Mouse (Mus musculus) midbrain, embryonic 11.5 days (tissue): ENCODE results near the gene Nudt3. TPM values are rescaled to one million over a fixed set of nuclear protein-coding genes. Genes with fewer than 3 reads are reported as not detected.

Experiments used
- ATAC-seq: fragments of 200-750 bp; cut with Nextera tagmentation; 2 replicates; pipeline ENCODE4 v1.8.0; 2017; ENCODE audit warnings: moderate TSS enrichment, moderate library complexity; ENCODE audit not compliant: low FRiP score
- DNase-seq: peaks from one replicate; pipeline ENCODE4 v3.0.0; 2015; ENCODE audit warnings: low spot score; ENCODE audit errors: missing footprints
- H3K27ac ChIP-seq: fragments of 300-500 bp; sonication (generic); 2 replicates; pipeline ENCODE4 v1.5.1; 2014; ENCODE audit warnings: low read depth, low read length
- H3K27me3 ChIP-seq: fragments of 300-500 bp; sonication (generic); 2 replicates; pipeline ENCODE4 v1.6.1; 2014; ENCODE audit warnings: mild to moderate bottlenecking, low read length, moderate library complexity, mixed read lengths; ENCODE audit not compliant: control insufficient read depth, insufficient read depth
- H3K36me3 ChIP-seq: fragments of 300-500 bp; sonication (generic); 2 replicates; pipeline ENCODE4 v1.6.1; 2014; ENCODE audit warnings: mild to moderate bottlenecking, low read length, moderate library complexity, mixed read lengths; ENCODE audit not compliant: control insufficient read depth, insufficient read depth
- H3K4me1 ChIP-seq: fragments of 300-500 bp; sonication (generic); 2 replicates; pipeline ENCODE4 v1.6.1; 2014; ENCODE audit warnings: low read length; ENCODE audit not compliant: control insufficient read depth, insufficient read depth
- H3K4me2 ChIP-seq: fragments of 300-500 bp; sonication (generic); 2 replicates; pipeline ENCODE4 v1.6.1; 2014; ENCODE audit warnings: mild to moderate bottlenecking, moderate library complexity
- H3K4me3 ChIP-seq: fragments of 300-500 bp; sonication (generic); 2 replicates; pipeline ENCODE4 v1.5.1; 2014; ENCODE audit warnings: low read depth, low read length
- H3K9ac ChIP-seq: fragments of 300-500 bp; sonication (generic); 2 replicates; pipeline ENCODE4 v1.6.1; 2014; ENCODE audit warnings: low read length
- H3K9me3 ChIP-seq: fragments of 300-500 bp; sonication (generic); 2 replicates; pipeline ENCODE4 v1.6.1; 2016; ENCODE audit warnings: low read length; ENCODE audit not compliant: control insufficient read depth
- WGBS: fragments of 180-500 bp; shearing (Covaris S2); extraction: QIAGEN DNeasy Blood & Tissue Kit; methylation state at CpG from one replicate; pipeline ENCODE4 v1.1.7; 2014; 5-methylcytosine and 5-hydroxymethylcytosine counted together
- polyA plus RNA-seq: library from polyadenylated mRNA; unstranded; fragments of >200 nt; fragmentation: Nextera tagmentation; extraction: Ambion mirVana; gene quantifications from 2 replicates; pipeline ENCODE4 v1.2.1, GENCODE M21; 2014

The Nudt3 gene
- polyA plus RNA-seq, 1 experiment from 2014 or later, result 44.5 TPM

DNA sequence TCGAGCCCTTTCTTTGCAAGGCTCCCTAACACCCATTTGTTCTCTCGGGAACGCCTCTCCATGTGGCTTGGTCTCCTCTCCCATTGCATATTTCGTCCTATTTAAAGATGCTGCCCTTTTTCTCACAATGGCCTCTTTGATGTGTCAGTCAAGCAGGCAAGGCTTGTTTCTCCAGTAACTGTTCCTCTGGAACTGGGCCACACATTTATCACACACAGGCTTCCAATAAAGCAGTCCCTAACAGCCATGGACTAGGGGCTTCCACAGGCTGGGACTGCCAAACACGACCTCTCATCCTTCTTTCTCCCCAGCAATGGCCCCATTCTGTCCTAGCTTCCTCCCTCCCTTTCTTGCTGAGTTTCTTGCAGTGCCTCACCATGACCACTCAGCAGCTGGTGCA lies 3.4 kb upstream of the Nudt3 start:
- 24% methylated on average over 5 of the region's 5 CpGs for WGBS
- no peak for ATAC-seq
- peak; percentile 89 for DNase-seq
- H3K4me3 ChIP-seq, result no peak overlapping the region
- peaks cover 12% of the 10 kb centered on the region for H3K4me1 ChIP-seq
- H3K36me3 ChIP-seq, result peaks cover 15% of the 10 kb centered on the region
- no peak overlapping the region for H3K4me2 ChIP-seq
- H3K27ac ChIP-seq, result peak overlapping the region; percentile 10; the same call in 1 of the 2 replicates
- no peak overlapping the region for H3K9ac ChIP-seq
- H3K27me3 ChIP-seq, result no peaks in the 10 kb centered on the region
- no peaks in the 10 kb centered on the region for H3K9me3 ChIP-seq

DNA sequence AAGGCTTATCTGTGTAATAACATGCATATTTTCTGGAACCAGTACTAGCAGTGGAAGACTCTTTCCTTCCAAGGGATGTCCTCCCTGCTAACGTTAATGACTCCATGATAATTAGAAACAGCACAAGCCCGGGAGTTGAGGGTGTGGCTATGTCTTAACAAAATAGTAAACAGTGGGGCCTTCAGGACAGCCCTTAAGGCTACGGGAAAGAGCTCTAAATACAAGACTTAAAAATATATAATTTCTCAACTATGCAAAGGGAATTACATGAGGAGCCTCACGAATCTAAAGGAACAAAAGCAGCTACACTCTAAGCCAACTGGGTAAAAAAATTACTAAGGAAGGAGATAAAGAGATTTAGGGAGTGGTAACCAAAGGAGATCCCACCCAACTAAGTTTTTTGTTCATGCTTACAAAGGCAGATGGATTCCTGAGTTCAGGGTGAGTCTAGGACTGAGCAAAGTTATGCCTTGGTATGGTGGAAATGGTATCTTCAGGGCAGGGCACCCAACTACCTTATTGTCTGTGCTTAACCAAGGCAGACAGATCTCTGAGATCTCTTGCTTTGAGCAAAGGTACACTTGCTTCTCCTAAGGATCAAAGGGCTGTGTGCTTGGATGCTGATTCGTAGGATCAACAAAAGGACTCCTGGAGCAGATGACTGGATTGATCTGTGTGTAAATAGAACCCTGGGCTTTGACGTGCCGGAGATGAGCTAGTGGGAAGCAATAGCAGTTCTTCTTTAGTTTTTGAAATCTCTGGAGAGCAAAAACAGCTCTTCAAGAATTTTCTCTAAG lies 2.4 kb upstream of the Nudt3 start:
- H3K4me3 ChIP-seq, result no peak overlapping the region
- WGBS, result 34% methylated on average over 7 of the region's 7 CpGs
- H3K27ac ChIP-seq, result no peak overlapping the region
- H3K9me3 ChIP-seq, result no peaks in the 10 kb centered on the region
- ATAC-seq, result no peak
- H3K36me3 ChIP-seq, result peaks cover 5% of the 10 kb centered on the region
- no peak overlapping the region for H3K4me2 ChIP-seq
- 0 out of 2 replicates have a peak overlapping the region, but pooled peaks have one; percentile 14 for H3K9ac ChIP-seq
- peaks cover 19% of the 10 kb centered on the region for H3K4me1 ChIP-seq
- no peaks in the 10 kb centered on the region for H3K27me3 ChIP-seq
- DNase-seq, result no peak

DNA sequence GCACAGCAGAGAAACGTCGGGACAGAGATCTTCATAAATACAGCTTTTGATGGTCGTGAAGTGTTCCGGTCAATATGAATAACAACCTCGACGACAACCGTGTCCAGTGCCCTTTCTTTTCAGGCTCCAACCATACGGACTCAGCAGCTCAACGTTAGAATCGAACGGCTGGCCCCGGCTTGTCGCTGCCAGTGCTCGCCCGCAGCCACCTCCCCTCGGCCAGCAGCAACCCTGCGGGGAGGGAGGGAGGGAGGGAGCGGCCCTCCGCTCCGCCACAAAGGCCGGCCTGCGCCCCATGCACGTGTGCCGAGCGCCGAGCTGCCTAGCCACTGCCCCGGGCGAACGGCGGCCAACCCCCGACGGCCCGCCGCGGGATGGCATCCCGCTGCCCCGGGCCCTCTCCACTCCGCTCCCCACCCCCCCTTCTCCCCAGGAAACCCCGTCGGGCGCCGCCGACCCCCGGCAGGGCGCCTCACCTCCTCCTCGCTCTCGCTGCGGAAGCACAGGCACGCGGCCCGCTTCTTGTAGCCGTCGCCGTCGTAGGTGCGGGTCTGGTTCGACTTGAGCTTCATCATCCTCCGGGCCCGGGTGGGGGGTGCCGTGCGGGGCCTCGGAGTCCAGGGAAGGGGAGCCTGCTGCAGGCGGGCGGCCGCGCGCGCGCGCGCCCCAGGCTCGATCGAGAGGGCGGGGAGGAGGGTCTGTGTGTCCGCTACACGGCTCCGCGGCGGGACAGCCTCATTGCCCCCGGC lies 510 bp downstream of the Nudt3 start:
- no peaks in the 10 kb centered on the region for H3K27me3 ChIP-seq
- H3K4me3 ChIP-seq, result peak overlapping the region; percentile 67
- peak overlapping the region; percentile 97 for H3K9ac ChIP-seq
- peak overlapping the region; percentile 63 for H3K4me2 ChIP-seq
- peaks cover 3% of the 10 kb centered on the region; the same call in 1 of the 2 replicates for H3K36me3 ChIP-seq
- ATAC-seq, result peak; percentile 49
- WGBS, result under 1% methylated on average over 60 of the region's 80 CpGs
- H3K9me3 ChIP-seq, result no peaks in the 10 kb centered on the region
- H3K27ac ChIP-seq, result peak overlapping the region; percentile 90
- DNase-seq, result peak; percentile 94
- H3K4me1 ChIP-seq, result peaks cover 26% of the 10 kb centered on the region

DNA sequence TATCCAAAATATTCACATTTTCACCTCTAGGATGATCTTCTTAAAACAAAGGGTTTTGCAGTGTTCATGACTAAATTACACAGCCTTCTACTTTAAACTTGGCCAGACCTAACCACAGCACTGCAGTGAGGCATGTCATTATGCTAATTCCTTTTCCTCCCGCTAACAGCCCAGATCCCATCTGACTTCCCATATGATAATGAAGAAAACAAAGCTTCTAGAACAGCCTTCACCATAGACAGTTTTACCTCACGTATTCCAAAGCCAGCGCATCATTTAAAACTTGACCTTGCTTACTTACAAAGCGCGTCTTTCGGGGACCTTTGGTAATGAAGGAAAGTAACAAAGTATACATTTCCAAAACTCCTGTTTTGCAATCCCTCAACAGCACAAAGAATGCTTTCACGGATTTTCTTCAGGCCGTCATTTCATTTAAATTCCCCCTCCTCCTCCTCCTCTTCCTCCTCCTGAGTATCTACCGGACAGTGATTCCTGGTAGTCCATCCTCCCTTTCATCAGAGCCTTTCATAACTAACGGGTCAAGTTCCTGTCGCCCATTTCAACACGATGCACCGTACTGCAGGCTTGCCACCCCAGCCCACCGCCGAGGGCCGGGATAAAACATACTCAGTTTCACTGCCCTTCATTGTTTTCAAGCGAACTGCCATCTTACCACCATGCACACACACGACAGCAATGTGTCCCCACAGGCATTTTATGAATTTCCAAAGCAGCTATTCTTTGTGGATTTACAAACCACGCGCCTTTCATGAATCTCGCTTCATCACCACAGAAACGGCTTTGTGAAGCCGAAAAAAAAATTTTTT lies 1.4 kb downstream of the Nudt3 start:
- Histone ChIP-seq H3K27ac (peak overlapping the region; percentile 90), H3K36me3 (peaks cover 7% of the 10 kb centered on the region), H3K9me3 (no peaks in the 10 kb centered on the region), H3K4me3 (peak overlapping the region; percentile 67), H3K4me1 (peaks cover 25% of the 10 kb centered on the region), H3K9ac (peak overlapping the region; percentile 97), H3K4me2 (peak overlapping the region; percentile 63), H3K27me3 (no peaks in the 10 kb centered on the region)
- no peak for ATAC-seq
- DNase-seq, result peak; percentile 94
- 3% methylated on average over 23 of the region's 23 CpGs for WGBS

DNA sequence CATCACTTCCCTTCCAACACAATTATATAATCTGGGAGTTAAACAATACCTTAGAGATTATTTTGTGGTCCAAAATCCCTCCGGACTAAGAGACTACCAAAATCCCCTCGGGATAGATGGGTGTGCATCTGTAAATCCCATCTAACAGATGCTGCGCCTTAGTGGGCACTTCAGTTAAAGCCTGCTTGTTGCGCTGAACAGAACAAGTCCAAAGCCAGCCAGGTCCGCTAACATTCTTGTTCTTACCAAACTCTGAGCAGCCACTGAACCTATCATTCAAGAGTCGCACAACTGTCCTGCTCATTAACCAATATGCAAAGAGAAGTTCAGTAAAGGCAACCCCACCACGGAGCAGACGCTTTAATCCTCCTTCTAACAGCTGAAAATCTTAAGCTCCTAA lies 2.1 kb downstream of the Nudt3 start:
- H3K9me3 ChIP-seq, result no peaks in the 10 kb centered on the region
- peak overlapping the region; percentile 14; the same call in 1 of the 2 replicates for H3K27ac ChIP-seq
- H3K4me2 ChIP-seq, result peak overlapping the region; percentile 63
- H3K9ac ChIP-seq, result peak overlapping the region; percentile 97
- WGBS, result 35% methylated on average over 8 of the region's 8 CpGs
- H3K4me3 ChIP-seq, result peak overlapping the region; percentile 67
- DNase-seq, result no peak
- no peak for ATAC-seq
- H3K4me1 ChIP-seq, result peaks cover 21% of the 10 kb centered on the region
- peaks cover 11% of the 10 kb centered on the region for H3K36me3 ChIP-seq
- H3K27me3 ChIP-seq, result no peaks in the 10 kb centered on the region

DNA sequence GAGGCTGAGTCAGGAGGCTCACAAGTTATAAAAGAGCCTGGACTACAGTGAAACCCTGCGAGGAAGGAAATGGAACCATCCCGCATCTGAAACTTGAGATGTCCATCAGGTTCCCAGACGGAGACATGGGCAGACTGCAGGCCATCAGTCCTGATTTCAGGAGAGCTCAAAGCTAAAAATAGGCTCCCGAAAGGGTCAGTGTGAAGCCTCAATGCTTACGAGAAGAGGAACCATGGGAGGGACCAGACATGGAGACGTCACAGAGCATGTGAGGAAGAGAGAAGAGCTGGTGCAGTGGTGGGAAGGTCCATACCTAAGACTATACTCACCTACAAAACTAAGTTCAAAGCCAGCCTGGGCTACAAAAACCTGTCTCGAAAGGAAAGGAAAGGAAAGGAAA lies 7.9 kb downstream of the Nudt3 start:
- Histone ChIP-seq H3K4me1 (peaks cover 4% of the 10 kb centered on the region), H3K36me3 (peaks cover 11% of the 10 kb centered on the region), H3K9ac (no peak overlapping the region), H3K9me3 (no peaks in the 10 kb centered on the region), H3K4me2 (no peak overlapping the region), H3K27ac (no peak overlapping the region), H3K4me3 (no peak overlapping the region), H3K27me3 (no peaks in the 10 kb centered on the region)
- 85% methylated on average over 7 of the region's 7 CpGs for WGBS
- no peak for DNase-seq
- no peak for ATAC-seq

DNA sequence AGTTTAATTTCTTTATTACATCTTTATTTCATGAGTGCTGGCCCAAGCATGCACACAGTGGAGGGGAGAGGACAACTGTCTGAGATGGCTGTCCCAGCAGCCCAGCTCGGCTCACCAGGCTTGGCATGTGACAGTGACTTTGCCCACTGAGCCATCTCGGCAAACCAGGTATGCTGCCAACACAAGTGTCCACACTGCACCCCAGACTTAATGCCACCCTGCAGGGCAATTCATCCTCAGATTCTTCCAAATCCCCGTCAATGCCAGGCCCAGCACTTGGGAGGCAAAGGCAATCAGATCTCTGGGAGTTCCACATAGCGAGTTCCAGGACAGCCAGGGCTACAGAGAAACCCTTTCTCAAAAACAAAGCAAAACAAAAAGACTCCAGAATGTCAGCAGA lies 10.3 kb downstream of the Nudt3 start:
- Histone ChIP-seq H3K27ac (no peak overlapping the region), H3K9me3 (no peaks in the 10 kb centered on the region), H3K4me1 (no peaks in the 10 kb centered on the region), H3K27me3 (no peaks in the 10 kb centered on the region), H3K4me2 (no peak overlapping the region), H3K9ac (no peak overlapping the region), H3K36me3 (peaks cover 10% of the 10 kb centered on the region), H3K4me3 (no peak overlapping the region)
- DNase-seq (no peak), ATAC-seq (no peak)
- 85% methylated on average over 4 of the region's 4 CpGs for WGBS

DNA sequence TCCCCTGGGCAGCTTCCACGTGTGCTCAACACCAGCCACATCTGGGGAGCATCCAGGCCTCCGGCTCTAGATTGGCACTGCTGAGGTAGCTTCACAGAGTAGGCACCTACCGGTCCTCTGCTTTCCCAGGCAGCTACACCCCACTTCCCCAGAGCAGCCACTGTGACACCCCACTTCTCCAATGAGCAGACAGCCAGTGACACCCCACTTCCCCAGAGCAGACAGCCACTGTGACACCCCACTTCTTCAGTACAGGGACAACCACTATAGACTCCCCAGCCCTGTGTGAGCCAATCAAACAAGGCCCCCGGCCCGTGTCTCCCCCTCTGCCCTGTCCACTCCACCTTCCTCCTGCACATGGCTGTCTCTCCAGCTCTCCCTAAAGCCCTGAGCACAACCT lies 11.3 kb downstream of the Nudt3 start:
- H3K36me3 ChIP-seq, result peaks cover 5% of the 10 kb centered on the region
- no peak overlapping the region for H3K9ac ChIP-seq
- ATAC-seq (no peak), DNase-seq (no peak)
- 88% methylated on average over 5 of the region's 5 CpGs for WGBS
- no peaks in the 10 kb centered on the region for H3K4me1 ChIP-seq
- no peak overlapping the region for H3K27ac ChIP-seq
- no peaks in the 10 kb centered on the region for H3K9me3 ChIP-seq
- no peak overlapping the region for H3K4me2 ChIP-seq
- no peaks in the 10 kb centered on the region for H3K27me3 ChIP-seq
- H3K4me3 ChIP-seq, result no peak overlapping the region
